Mouse (Mus musculus): ENCODE measurements around the gene Pitpnm3. TPM values are rescaled to one million over a fixed set of nuclear protein-coding genes. Genes with fewer than 3 reads are reported as not detected.

The Pitpnm3 gene
- polyA plus RNA-seq, 1 experiment from 2014 or later: 0.35 TPM

GRCm38 (mm10) chr11:72025843-72026242, 109.7 kb downstream of the Pitpnm3 start:
- peaks cover 3% of the 10 kb centered on the region; the same call in 1 of the 2 replicates for H3K27me3 ChIP-seq (replicated peaks; ENCODE audit: control insufficient read depth, insufficient read depth, low read length)
- H3K4me1 ChIP-seq (ENCODE audit: control insufficient read depth, insufficient read depth, low read length): no peaks in the 10 kb centered on the region
- WGBS: 41% methylated on average over 5 of the region's 5 CpGs
- H3K4me2 ChIP-seq (ENCODE audit: low read depth, low read length): no peak overlapping the region
- H3K36me3 ChIP-seq (ENCODE audit: control insufficient read depth, insufficient read depth, low read length): no peaks in the 10 kb centered on the region
- ATAC-seq: no peak
- no peak overlapping the region for H3K27ac ChIP-seq (ENCODE audit: low read length)
- H3K9me3 ChIP-seq (ENCODE audit: control insufficient read depth, low read length): no peaks in the 10 kb centered on the region
- no peak overlapping the region for H3K9ac ChIP-seq (ENCODE audit: low read depth, low read length)
- H3K4me3 ChIP-seq (ENCODE audit: low read length): no peak overlapping the region

- H3K27me3 ChIP-seq (replicated peaks; ENCODE audit: control insufficient read depth, insufficient read depth, low read length): peaks cover under 1% of the 10 kb centered on the region; the same call in 1 of the 2 replicates
- peak; percentile 44; the same call in 1 of the 2 replicates for ATAC-seq
- WGBS: 20% methylated on average over 5 of the region's 5 CpGs
- no peaks in the 10 kb centered on the region for H3K36me3 ChIP-seq (ENCODE audit: control insufficient read depth, insufficient read depth, low read length)
- H3K4me2 ChIP-seq (ENCODE audit: low read depth, low read length): no peak overlapping the region
- no peak overlapping the region for H3K27ac ChIP-seq (ENCODE audit: low read length)
- H3K9me3 ChIP-seq (ENCODE audit: control insufficient read depth, low read length): no peaks in the 10 kb centered on the region
- H3K4me1 ChIP-seq (ENCODE audit: control insufficient read depth, insufficient read depth, low read length): no peaks in the 10 kb centered on the region
- no peak overlapping the region for H3K4me3 ChIP-seq (ENCODE audit: low read length)
- H3K9ac ChIP-seq (ENCODE audit: low read depth, low read length): no peak overlapping the region
These were observed 111.3 kb downstream of the Pitpnm3 start for GRCm38 (mm10) chr11:72024193-72024781.

GRCm38 (mm10) chr11:72023581-72023980, 112.0 kb downstream of the Pitpnm3 start:
- Histone ChIP-seq H3K27ac (ENCODE audit: low read length) (no peak overlapping the region), H3K9ac (ENCODE audit: low read depth, low read length) (no peak overlapping the region), H3K4me1 (ENCODE audit: control insufficient read depth, insufficient read depth, low read length) (no peaks in the 10 kb centered on the region), H3K4me3 (ENCODE audit: low read length) (no peak overlapping the region), H3K36me3 (ENCODE audit: control insufficient read depth, insufficient read depth, low read length) (no peaks in the 10 kb centered on the region), H3K9me3 (ENCODE audit: control insufficient read depth, low read length) (no peaks in the 10 kb centered on the region), H3K27me3 (replicated peaks; ENCODE audit: control insufficient read depth, insufficient read depth, low read length) (no peaks in the 10 kb centered on the region), H3K4me2 (ENCODE audit: low read depth, low read length) (no peak overlapping the region)
- no peak for ATAC-seq
- 30% methylated on average over 10 of the region's 10 CpGs for WGBS

GRCm38 (mm10) chr11:72022827-72023226, 112.8 kb downstream of the Pitpnm3 start:
- ATAC-seq: no peak
- 66% methylated on average over 6 of the region's 6 CpGs for WGBS
- no peak overlapping the region for H3K27ac ChIP-seq (ENCODE audit: low read length)
- H3K4me2 ChIP-seq (ENCODE audit: low read depth, low read length): no peak overlapping the region
- H3K27me3 ChIP-seq (replicated peaks; ENCODE audit: control insufficient read depth, insufficient read depth, low read length): no peaks in the 10 kb centered on the region
- H3K4me3 ChIP-seq (ENCODE audit: low read length): no peak overlapping the region
- no peaks in the 10 kb centered on the region for H3K4me1 ChIP-seq (ENCODE audit: control insufficient read depth, insufficient read depth, low read length)
- no peak overlapping the region for H3K9ac ChIP-seq (ENCODE audit: low read depth, low read length)
- no peaks in the 10 kb centered on the region for H3K9me3 ChIP-seq (ENCODE audit: control insufficient read depth, low read length)
- H3K36me3 ChIP-seq (ENCODE audit: control insufficient read depth, insufficient read depth, low read length): no peaks in the 10 kb centered on the region

- Histone ChIP-seq H3K9me3 (ENCODE audit: control insufficient read depth, low read length) (no peaks in the 10 kb centered on the region), H3K36me3 (ENCODE audit: control insufficient read depth, insufficient read depth, low read length) (no peaks in the 10 kb centered on the region), H3K27ac (ENCODE audit: low read length) (no peak overlapping the region), H3K27me3 (replicated peaks; ENCODE audit: control insufficient read depth, insufficient read depth, low read length) (no peaks in the 10 kb centered on the region), H3K4me2 (ENCODE audit: low read depth, low read length) (no peak overlapping the region), H3K4me1 (ENCODE audit: control insufficient read depth, insufficient read depth, low read length) (no peaks in the 10 kb centered on the region), H3K4me3 (ENCODE audit: low read length) (no peak overlapping the region), H3K9ac (ENCODE audit: low read depth, low read length) (no peak overlapping the region)
- no peak for ATAC-seq
- 66% methylated on average over 4 of the region's 4 CpGs for WGBS
These were observed 114.6 kb downstream of the Pitpnm3 start for GRCm38 (mm10) chr11:72021015-72021414.

- no peaks in the 10 kb centered on the region for H3K36me3 ChIP-seq (ENCODE audit: control insufficient read depth, insufficient read depth, low read length)
- H3K9me3 ChIP-seq (ENCODE audit: control insufficient read depth, low read length): no peaks in the 10 kb centered on the region
- no peaks in the 10 kb centered on the region for H3K27me3 ChIP-seq (replicated peaks; ENCODE audit: control insufficient read depth, insufficient read depth, low read length)
- H3K9ac ChIP-seq (ENCODE audit: low read depth, low read length): no peak overlapping the region
- H3K4me3 ChIP-seq (ENCODE audit: low read length): no peak overlapping the region
- ATAC-seq: no peak
- H3K27ac ChIP-seq (ENCODE audit: low read length): no peak overlapping the region
- WGBS: 68% methylated on average over 9 of the region's 9 CpGs
- no peak overlapping the region for H3K4me2 ChIP-seq (ENCODE audit: low read depth, low read length)
- H3K4me1 ChIP-seq (ENCODE audit: control insufficient read depth, insufficient read depth, low read length): no peaks in the 10 kb centered on the region
These were observed 118.4 kb downstream of the Pitpnm3 start for GRCm38 (mm10) chr11:72017253-72017601.

- no peaks in the 10 kb centered on the region for H3K36me3 ChIP-seq (ENCODE audit: control insufficient read depth, insufficient read depth, low read length)
- peaks cover 1% of the 10 kb centered on the region; the same call in 1 of the 2 replicates for H3K4me1 ChIP-seq (ENCODE audit: control insufficient read depth, insufficient read depth, low read length)
- no peak overlapping the region for H3K9ac ChIP-seq (ENCODE audit: low read depth, low read length)
- H3K9me3 ChIP-seq (ENCODE audit: control insufficient read depth, low read length): no peaks in the 10 kb centered on the region
- no peak overlapping the region for H3K4me2 ChIP-seq (ENCODE audit: low read depth, low read length)
- H3K4me3 ChIP-seq (ENCODE audit: low read length): no peak overlapping the region
- WGBS: 81% methylated on average over 13 of the region's 13 CpGs
- H3K27me3 ChIP-seq (replicated peaks; ENCODE audit: control insufficient read depth, insufficient read depth, low read length): no peaks in the 10 kb centered on the region
- ATAC-seq: no peak
- no peak overlapping the region for H3K27ac ChIP-seq (ENCODE audit: low read length)
These were observed 118.9 kb downstream of the Pitpnm3 start for GRCm38 (mm10) chr11:72016518-72017252.

GRCm38 (mm10) chr11:72014674-72015073, 120.9 kb downstream of the Pitpnm3 start:
- Histone ChIP-seq H3K27ac (ENCODE audit: low read length) (no peak overlapping the region), H3K27me3 (replicated peaks; ENCODE audit: control insufficient read depth, insufficient read depth, low read length) (no peaks in the 10 kb centered on the region), H3K36me3 (ENCODE audit: control insufficient read depth, insufficient read depth, low read length) (no peaks in the 10 kb centered on the region), H3K4me3 (ENCODE audit: low read length) (no peak overlapping the region), H3K9ac (ENCODE audit: low read depth, low read length) (no peak overlapping the region), H3K4me1 (ENCODE audit: control insufficient read depth, insufficient read depth, low read length) (peaks cover 10% of the 10 kb centered on the region), H3K4me2 (ENCODE audit: low read depth, low read length) (no peak overlapping the region), H3K9me3 (ENCODE audit: control insufficient read depth, low read length) (no peaks in the 10 kb centered on the region)
- WGBS: 73% methylated on average over 4 of the region's 4 CpGs
- no peak for ATAC-seq

- no peaks in the 10 kb centered on the region for H3K9me3 ChIP-seq (ENCODE audit: control insufficient read depth, low read length)
- peaks cover 10% of the 10 kb centered on the region for H3K4me1 ChIP-seq (ENCODE audit: control insufficient read depth, insufficient read depth, low read length)
- H3K36me3 ChIP-seq (ENCODE audit: control insufficient read depth, insufficient read depth, low read length): no peaks in the 10 kb centered on the region
- no peaks in the 10 kb centered on the region for H3K27me3 ChIP-seq (replicated peaks; ENCODE audit: control insufficient read depth, insufficient read depth, low read length)
- H3K4me3 ChIP-seq (ENCODE audit: low read length): no peak overlapping the region
- ATAC-seq: no peak
- no peak overlapping the region for H3K4me2 ChIP-seq (ENCODE audit: low read depth, low read length)
- 86% methylated on average over 1 of the region's 1 CpGs for WGBS
- H3K9ac ChIP-seq (ENCODE audit: low read depth, low read length): no peak overlapping the region
- no peak overlapping the region for H3K27ac ChIP-seq (ENCODE audit: low read length)
These were observed 123.6 kb downstream of the Pitpnm3 start for GRCm38 (mm10) chr11:72011955-72012354.
